Mouse (Mus musculus): ENCODE results near the gene Gm10642.

Gm10642 gene

DNA sequence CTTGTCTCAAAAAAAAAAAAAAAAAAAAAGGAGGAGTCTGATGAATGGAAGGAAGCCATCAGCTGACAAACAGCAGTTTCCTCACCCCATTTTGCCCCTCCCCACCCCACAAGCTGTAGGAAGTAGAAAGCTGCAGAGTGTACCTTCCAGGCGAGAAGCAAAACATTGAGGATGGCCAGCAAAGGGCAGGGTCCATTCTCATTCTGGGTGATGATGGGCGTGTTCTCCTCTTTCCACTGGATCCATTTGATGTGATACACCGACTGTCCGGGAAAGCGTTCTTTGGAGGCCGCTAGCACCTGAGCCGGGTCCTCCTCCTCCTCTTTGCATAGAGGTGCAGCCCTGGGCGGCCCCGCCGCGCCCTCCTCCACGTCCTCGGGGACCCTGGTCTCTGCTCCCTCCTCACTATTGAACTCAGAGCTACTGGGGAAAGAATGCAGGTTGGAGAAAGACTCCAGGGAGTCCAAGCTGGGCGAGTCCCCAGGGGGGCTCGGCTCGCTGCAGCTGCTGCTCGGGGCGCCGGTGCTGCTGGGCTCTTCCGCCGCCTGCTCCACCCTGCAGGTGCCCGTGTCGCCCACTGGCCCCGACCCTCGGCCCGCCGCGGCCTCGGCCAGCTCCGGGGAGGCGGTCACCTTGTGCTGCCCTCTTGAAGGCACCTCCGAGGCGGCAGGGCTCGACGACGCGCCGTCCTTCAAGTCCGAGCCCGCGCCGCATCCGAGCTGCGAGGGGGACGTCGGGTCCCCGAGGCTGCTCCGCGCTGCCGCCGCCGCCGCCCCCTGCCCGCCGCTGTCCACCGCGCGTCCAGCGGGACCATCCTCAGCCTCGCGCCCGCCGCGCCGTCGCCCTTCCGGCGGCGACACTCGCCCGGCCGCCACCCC lies at the start of gene Gm10642:
TSS of gene Gm10642 (plus strand) at position 122 of the 878 bp plus-strand sequence.
- no peak for DNase-seq (ENCODE audit: extremely low read depth, low read depth, low spot score)

DNA sequence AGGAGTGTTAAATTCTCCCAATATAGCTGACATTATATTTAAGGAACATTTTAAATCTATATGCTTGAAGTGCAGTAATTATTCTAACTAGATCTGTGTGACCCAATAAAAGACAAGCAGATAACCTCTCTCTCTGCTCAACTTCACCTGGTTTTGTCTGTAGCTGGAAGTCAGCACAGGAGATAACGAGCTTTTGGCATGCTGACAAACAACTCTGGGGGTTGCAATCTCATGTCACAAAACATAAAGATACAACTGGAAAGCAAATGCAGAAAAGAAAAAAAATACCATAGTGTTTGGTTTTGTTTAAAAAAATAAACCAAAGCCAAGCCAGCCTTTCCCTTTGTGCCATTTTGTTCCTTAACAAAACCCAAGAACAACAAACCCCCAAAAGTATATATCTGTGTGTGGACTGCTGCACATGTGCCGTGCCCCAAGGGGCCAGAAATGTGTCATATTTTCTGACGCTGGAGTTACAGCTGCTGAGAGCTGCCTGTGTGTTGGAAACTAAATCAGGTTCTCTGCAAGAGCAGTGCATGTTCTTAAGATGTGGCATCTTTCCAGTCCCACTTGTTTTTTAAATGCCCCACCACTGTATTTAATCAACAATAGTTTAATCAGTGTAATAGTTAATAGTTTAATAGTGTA lies 44.9 kb upstream of the Gm10642 start:
- DNase-seq (ENCODE audit: extremely low read depth, low read depth, low spot score), result no peak

DNA sequence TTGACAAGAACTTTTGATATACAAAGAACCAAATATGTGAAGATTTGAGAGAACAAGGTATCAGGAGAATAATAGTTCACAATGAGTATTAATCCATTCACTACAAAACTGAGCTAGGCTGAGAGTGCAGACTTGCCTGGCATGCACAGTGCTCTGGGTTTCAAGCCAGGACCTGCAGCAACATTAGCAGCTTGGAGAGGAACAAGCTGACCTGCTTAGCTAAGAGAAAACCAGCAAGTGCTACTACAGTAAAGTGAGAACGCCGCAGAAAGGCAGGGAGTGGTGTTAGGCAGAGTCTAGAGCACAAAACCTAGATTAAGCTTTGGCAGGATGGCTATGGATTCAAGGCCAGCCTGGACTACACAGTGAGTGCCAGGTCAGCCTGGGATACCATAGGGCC lies 26.3 kb upstream of the Gm10642 start:
- peak; percentile 49 for DNase-seq (ENCODE audit: extremely low read depth, low read depth, low spot score)

DNA sequence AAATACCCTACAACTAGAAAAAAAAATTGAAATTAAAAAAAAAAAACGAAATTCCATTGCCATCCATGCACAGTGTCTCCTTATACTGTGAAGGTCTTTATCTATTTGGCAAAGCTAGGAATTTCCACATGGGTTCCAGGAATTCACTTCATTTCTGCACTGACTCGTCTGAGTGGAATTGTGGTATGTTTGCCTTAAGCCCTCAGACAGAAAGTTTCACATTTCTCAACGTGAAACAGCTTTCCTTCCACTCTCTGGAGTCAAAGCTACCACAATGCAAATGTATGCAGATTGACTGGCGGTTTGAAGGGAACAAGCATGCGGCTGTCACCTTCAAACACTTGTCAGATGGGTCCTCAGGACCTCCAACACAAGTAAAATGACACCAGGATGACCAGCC lies 24.4 kb upstream of the Gm10642 start:
- no peak for DNase-seq (ENCODE audit: extremely low read depth, low read depth, low spot score)

DNA sequence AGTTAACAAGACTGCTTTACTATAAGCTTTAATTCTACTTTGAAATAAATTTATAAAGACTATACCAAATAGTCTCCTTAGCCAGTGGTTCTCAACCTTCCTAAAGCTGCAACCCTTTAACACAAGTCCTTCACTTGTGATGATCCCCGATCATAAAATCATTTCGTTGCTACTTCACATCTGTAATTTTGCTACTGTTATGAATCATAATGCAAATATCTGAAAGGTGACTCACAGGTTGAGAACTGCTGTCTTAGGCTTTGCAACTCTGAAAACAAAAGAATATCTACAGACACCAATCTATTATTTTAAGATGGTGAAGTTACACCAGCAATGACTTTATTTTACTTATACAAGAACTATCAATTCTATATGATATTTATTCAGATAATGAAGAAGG lies 19.3 kb upstream of the Gm10642 start:
- DNase-seq (ENCODE audit: extremely low read depth, low read depth, low spot score), result no peak

DNA sequence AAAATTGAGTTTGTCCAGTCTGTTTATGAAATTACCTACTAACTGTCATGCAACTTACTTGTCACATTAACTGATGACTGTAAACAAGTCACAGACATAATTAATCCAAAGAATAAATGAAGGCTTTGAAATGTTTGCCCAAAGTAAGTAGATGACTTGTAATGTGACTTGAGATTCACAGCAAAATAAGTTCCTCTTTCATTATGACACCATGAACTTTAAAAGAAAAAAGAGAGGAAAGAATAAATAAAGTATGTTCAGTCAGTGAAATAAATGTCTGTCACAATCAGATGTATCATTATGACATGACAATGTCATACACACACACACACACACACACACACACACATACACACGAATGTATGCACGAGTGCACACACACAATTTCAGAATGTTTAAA lies 5.8 kb upstream of the Gm10642 start:
- no peak for DNase-seq (ENCODE audit: extremely low read depth, low read depth, low spot score)

DNA sequence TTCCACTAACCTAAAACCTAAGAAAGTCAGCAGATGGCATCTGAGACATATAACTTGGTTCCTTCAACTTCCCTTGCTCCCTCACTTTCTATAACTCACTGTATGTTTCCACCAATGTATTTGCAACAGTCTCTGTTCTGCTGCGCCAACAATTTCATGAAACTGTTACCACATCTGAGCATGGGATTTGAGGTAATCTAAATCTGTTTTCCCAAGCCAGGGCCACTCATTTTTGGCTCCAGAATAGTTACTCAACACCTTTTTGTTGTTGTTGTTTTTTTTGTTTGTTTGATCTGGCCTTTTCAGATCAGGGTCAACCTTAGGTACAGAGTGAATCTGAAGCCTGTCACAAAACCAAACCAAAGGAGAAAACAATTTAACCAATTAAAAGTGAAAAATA lies 5.1 kb upstream of the Gm10642 start:
- no peak for DNase-seq (ENCODE audit: extremely low read depth, low read depth, low spot score)

DNA sequence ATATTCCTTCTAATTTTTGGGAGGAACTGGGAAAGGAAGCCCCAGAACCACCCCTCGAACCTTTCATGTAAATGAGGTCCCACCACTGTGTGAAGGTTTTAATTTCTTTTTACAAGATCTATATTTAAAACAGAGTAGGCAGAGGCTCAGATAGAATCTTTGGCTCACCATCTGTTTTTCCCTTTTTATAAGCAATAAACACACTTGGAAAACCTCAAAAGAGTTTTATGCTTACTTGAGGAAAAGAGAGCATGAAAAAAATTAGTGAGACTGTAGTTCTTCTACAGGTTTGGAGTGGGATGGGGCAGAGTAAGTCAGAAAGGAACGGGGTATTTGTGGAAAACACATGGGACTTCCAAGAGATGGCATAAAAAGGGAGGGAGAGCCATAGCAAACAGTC lies 3.8 kb upstream of the Gm10642 start:
- no peak for DNase-seq (ENCODE audit: extremely low read depth, low read depth, low spot score)

DNA sequence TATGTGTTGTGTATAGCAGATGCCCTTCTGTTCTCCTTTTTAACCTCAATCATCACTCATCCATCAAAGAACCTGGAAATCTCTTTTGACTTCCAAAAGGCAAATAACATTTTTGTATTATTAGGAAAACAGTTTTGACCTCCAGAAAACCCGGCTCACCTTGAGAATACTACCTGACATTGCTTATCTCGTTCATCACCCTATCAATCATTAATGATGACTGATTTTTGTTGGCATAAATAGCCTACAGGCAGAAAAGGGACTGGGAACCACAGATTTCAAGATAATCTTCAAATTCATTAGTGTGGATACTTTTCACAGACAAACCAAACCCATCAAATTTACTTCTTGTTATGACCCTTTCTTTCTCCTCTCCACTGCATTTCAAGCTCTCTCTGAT lies 2.2 kb upstream of the Gm10642 start:
- DNase-seq (ENCODE audit: extremely low read depth, low read depth, low spot score), result no peak

DNA sequence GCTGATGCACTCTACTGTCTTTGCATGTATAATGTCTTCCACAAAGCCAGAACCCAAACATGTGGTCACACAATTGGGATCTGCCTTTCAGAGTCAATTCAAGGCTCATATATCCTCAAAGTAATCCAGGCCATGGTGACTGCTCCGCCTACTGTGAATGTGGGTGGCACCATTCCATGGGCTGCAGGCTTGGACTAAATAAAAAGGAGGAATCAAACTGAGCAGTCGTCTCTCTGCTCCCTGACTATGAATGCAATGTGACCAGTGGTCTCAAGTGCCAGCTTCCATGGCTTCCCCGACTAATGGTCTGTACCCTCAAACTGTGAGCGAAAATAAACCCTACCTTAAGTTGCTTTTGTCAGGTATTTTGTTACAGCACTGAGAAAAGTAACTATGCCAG lies 1.6 kb upstream of the Gm10642 start:
- DNase-seq (ENCODE audit: extremely low read depth, low read depth, low spot score), result no peak

DNA sequence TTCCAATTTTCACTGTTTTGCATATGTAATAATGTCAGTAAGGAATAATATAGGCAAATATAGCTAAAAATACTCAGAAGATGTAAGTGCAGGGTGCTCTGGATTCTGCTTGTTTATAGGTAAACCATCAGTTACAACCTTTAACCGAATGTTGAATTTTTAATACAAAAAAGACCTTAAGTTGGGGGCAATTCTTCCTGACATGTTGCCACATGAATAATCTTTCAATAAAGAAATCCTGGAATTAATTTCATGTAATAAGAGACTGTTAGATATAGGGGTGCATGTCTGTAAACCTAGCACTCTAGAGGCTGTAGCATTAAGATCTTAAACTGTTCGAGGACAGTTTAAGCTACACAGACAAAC lies 304 bp upstream of the Gm10642 start:
- no peak for DNase-seq (ENCODE audit: extremely low read depth, low read depth, low spot score)

DNA sequence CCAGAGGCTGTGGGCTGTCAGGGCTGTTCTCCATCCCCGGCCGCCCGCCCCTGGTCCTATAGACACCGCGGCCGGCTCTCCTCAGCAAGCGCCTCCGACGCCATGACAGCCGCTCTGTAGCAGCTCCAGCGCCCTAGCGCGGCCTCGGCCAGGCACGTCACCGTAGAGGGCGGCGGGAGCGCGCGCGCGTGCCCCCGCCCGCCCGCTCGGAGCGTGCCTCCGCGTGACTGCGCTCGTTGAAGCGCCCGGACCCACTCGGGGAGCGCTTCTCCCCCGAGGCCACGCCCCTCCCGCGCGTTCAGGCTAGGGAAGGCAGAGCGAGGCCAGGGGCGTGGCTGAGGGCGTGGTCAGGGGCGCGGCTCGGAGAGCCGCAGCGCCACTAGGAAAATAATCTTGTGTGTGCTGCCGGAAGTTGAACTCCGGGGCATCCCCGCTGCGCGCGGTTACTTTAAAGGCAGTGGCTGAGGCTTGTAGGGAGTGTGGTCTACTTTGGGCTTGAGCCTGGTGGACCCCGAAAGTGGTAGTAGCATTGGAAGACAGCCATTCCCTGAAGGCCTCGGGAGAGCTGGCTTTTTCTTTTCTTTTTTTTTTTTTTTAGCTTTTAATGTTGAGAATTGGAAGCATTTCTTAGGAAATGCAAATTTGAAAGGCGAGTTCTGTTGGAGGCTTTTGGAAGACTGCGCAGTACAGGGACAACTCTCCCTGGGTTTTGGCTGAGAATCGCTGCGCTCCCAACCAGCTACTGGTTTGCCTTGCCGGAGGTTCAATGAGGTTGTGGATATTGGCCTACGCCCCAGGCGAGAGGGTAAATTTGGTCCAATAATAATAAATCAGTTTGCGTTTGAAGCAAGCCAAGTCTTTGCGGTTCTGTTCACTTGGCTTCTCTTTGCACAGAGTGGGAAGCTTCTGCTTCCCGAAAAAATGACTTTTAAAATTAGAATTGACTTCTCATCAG lies 1.2 kb downstream of the Gm10642 start, which contains the start of gene Mindy2:
TSS of gene Mindy2 (minus strand) at position 162 of the 955 bp plus-strand sequence.
- no peak for DNase-seq (ENCODE audit: extremely low read depth, low read depth, low spot score)

DNA sequence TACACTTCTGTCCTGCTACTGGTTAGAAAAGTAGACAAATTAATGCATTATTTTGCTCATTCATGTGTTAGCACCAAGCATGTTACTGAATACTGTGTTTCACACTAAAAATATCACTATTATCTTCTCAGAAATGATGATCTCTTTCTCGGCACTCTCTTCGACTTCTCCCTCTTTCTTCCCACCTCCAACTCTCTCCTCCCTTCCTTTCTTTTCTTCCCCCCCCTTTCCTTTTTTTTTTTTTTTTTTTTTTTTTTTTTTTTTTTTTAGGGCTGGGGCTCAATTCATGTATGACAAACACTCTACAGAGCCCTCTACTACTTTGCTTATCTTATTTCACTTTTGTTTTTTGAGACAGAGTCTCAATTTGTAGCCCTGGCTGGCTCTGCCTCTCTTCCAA lies 2.2 kb downstream of the Gm10642 start:
- DNase-seq (ENCODE audit: extremely low read depth, low read depth, low spot score), result no peak

DNA sequence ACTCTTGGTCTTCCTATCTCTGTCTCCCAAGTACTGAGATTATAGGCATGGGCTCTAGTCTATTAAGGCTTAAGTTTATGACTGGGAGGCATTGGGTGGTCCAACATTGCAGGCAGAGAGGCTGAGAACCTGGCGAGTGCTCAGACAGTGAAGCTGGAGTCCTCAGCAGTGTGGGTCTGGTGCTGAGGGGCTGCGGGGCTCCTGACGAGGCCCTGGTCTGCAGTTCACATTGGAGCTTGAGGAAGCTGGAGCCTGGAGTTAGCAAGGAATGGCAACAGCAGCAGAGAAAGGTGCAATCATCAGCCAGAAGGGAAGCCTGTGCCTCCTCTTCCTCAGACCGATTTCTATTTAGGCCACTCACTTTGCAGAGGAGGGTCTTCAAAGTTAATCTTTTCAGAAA lies 8.8 kb downstream of the Gm10642 start:
- DNase-seq (ENCODE audit: extremely low read depth, low read depth, low spot score), result no peak

DNA sequence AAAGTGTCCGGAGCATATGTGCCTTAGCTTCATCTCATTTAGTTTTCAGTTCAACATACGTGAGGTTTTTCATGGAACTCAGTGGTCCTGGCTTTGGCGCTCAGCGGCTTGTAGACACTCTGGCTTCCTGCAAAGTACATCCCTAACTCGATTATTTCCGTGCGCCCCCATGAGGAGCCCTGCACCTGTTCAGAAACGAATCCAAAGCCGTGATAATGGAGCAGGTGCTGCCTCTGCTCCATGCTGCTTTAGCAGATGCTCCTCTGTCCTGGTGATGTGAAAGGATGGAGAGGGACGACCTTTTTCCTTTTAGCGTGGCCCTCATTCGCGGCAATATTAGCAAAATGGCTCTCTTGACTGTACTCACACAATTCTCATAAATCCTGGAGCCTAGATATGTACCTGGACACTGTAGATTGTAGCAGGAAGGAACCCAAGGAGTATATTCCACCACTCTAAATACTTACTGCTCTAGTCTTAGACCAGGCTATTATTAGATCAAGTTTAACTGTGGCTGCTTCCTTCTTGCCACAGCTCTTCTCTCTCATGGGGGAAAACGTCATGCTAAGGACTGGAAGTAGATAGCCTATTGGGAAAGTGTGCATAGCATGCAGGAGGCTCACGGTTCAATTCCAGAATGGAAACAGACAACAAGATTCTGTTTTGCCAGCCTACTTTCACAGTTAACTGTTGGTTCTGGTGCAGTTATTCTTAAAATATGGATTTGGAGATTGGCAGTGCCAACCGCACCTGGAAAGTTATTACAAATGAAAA lies 9.5 kb downstream of the Gm10642 start:
- no peak for DNase-seq (ENCODE audit: extremely low read depth, low read depth, low spot score)

DNA sequence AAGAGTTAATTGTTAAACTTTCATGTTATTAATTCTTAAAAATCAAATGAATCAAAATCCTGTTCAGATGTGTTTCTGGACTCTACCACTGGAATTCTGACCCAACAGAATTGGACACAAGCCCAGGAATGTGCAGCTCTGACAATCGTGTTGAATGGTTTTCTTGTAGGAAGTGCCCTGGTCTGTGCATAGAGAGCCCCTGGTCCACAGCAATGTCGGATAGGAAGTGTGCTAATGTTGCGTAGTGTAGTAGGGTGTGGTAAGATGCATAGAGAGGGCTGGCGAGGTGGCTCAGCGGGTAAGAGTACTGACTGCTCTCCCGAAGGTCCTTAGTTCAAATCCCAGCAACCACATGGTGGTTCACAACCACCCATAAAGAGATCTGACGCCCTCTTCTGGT lies 10.8 kb downstream of the Gm10642 start:
- no peak for DNase-seq (ENCODE audit: extremely low read depth, low read depth, low spot score)

DNA sequence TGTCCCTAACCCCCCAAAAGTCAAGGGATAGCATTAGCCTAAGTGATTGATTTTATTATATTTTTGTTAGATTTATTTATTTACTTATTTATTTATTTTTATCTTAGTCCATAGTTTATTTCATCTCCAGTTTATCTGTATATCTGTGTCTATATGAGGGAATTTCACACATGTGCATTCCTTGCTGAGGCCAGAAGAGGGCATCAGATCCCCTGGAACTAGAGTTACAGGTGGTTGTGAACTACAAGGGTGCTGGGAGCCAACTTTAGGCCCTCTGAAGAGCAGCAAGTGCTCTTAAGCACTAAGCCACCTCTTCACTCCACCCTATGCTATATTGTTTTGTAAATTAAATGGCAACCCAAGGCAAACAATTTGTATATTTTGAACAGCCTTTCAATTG lies 12.0 kb downstream of the Gm10642 start:
- no peak for DNase-seq (ENCODE audit: extremely low read depth, low read depth, low spot score)

DNA sequence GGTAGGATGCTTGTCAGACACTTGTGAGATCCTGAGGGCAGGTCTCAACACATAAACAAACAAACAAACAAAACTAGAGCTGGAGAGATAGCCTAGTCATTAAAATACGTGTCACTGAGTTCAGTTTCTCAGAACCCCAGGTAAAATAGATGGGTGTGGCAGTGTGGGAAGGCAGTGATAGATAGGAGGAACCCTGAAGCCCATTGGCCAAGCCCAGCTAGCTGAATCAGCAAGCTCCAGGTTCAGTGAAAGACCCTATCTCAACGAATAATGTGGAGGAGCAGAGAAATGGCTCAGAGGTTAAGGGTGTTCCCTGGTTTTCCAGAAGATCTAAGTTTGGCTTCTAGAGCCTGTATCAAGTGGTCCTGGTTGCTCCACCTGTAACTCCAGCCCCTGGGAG lies 13.1 kb downstream of the Gm10642 start:
- no peak for DNase-seq (ENCODE audit: extremely low read depth, low read depth, low spot score)

DNA sequence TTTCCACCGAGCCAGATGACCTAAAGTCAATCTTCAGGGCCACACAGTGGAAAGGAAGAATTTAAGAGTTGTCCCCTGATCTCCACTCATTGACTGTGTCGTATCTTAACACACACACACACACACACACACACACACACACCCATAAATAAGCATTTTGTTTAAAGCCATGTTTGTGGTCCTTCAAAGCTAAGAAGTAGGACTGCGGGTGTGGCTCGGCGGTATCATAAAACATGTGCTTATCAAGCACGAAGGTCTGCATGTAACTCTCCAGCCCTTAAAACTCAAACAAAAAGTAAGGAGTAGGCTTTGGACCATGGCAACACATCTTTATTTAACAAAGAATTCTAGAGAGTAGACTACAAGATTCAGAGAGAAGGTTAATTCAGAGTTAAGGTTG lies 14.3 kb downstream of the Gm10642 start:
- no peak for DNase-seq (ENCODE audit: extremely low read depth, low read depth, low spot score)

DNA sequence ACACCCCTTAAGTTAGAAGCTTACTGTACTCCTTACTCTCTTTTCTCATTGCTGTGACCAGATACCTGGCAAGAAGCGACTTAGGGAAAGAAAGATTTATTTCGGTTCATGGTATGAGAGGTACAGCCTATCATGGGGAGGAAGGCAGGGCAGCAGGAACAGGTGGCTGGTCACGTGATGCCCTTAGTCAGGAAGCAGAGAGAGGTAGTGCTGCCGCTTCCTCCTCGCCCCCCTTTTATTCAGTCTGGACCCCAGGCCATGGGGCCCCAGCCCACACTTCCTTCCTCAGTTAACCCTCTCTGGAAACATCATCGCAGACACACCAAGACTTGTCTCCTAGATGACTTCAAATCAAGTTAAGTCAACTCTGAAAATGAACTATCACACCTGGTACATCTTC lies 15.2 kb downstream of the Gm10642 start:
- DNase-seq (ENCODE audit: extremely low read depth, low read depth, low spot score), result no peak

Measured in fat pad, adult 2 months (tissue).